Mouse (Mus musculus): ENCODE results near the gene Ppp1r16b.
A peak's percentile ranks its signal among the peaks of the same experiment; 100 is the strongest.

The Ppp1r16b gene

GRCm38 (mm10) chr2:158770126-158770757, 105.0 kb downstream of the Ppp1r16b start:
- DNase-seq (ENCODE audit: low spot score) = no peak

GRCm38 (mm10) chr2:158771066-158771763, 106.0 kb downstream of the Ppp1r16b start:
- DNase-seq (ENCODE audit: low spot score) = no peak

- no peak for DNase-seq (ENCODE audit: low spot score)
These were observed 107.6 kb downstream of the Ppp1r16b start for GRCm38 (mm10) chr2:158772808-158773207.

- no peak for DNase-seq (ENCODE audit: low spot score)
These were observed 109.7 kb downstream of the Ppp1r16b start for GRCm38 (mm10) chr2:158774886-158775285.

- no peak for DNase-seq (ENCODE audit: low spot score)
These were observed 111.5 kb downstream of the Ppp1r16b start for GRCm38 (mm10) chr2:158776716-158777115.

GRCm38 (mm10) chr2:158777490-158777889, 112.3 kb downstream of the Ppp1r16b start:
- no peak for DNase-seq (ENCODE audit: low spot score)

- no peak for DNase-seq (ENCODE audit: low spot score)
These were observed 113.2 kb downstream of the Ppp1r16b start for GRCm38 (mm10) chr2:158778349-158778748.

- DNase-seq (ENCODE audit: low spot score) = no peak
These were observed 115.9 kb downstream of the Ppp1r16b start for GRCm38 (mm10) chr2:158781126-158781525.

- no peak for DNase-seq (ENCODE audit: low spot score)
These were observed 122.0 kb downstream of the Ppp1r16b start for GRCm38 (mm10) chr2:158786927-158787795.

GRCm38 (mm10) chr2:158794494-158795004, 129.4 kb downstream of the Ppp1r16b start, which contains the start of gene Dhx35:
Gene Dhx35, plus strand, starts transcription at chr2:158794807.
- peak; percentile 90 for DNase-seq (ENCODE audit: low spot score)

- no peak for DNase-seq (ENCODE audit: low spot score)
These were observed 129.8 kb downstream of the Ppp1r16b start for GRCm38 (mm10) chr2:158795043-158795442.

- no peak for DNase-seq (ENCODE audit: low spot score)
These were observed 130.7 kb downstream of the Ppp1r16b start for GRCm38 (mm10) chr2:158795875-158796274.

- no peak for DNase-seq (ENCODE audit: low spot score)
These were observed 134.1 kb downstream of the Ppp1r16b start for GRCm38 (mm10) chr2:158799328-158799727.

- no peak for DNase-seq (ENCODE audit: low spot score)
These were observed 135.6 kb downstream of the Ppp1r16b start for GRCm38 (mm10) chr2:158800788-158801187.

- DNase-seq (ENCODE audit: low spot score) = no peak
These were observed 138.4 kb downstream of the Ppp1r16b start for GRCm38 (mm10) chr2:158803575-158803974.

GRCm38 (mm10) chr2:158815686-158816085, 150.5 kb downstream of the Ppp1r16b start:
- DNase-seq (ENCODE audit: low spot score) = no peak

All from ovary, postnatal 14 days (tissue).